Mouse (Mus musculus) kidney, embryonic 14.5 days (tissue): ENCODE results near the gene Nhlh1. TPM values are rescaled to one million over a fixed set of nuclear protein-coding genes. Genes with fewer than 3 reads are reported as not detected.

Experiments
- ATAC-seq: fragments of 200-750 bp; cut with Nextera tagmentation; 2 replicates; pipeline ENCODE4 v1.8.0; 2017; ENCODE audit warnings: moderate number of reproducible peaks, mild to moderate bottlenecking, moderate TSS enrichment, moderate library complexity; ENCODE audit not compliant: low FRiP score, low TSS enrichment
- H3K27ac ChIP-seq: fragments of 300-500 bp; sonication (generic); 2 replicates; pipeline ENCODE4 v1.5.1; 2014; ENCODE audit warnings: low read depth, mild to moderate bottlenecking, low read length, moderate library complexity, mixed read lengths
- H3K27me3 ChIP-seq: fragments of 300-500 bp; sonication (generic); 2 replicates; pipeline ENCODE4 v1.6.1; 2014; ENCODE audit warnings: mild to moderate bottlenecking, low read length; ENCODE audit not compliant: control insufficient read depth, insufficient read depth
- H3K36me3 ChIP-seq: fragments of 300-500 bp; sonication (generic); 2 replicates; pipeline ENCODE4 v1.6.1; 2014; ENCODE audit warnings: low read length, mixed read lengths; ENCODE audit not compliant: control insufficient read depth, insufficient read depth
- H3K4me1 ChIP-seq: fragments of 300-500 bp; sonication (generic); 2 replicates; pipeline ENCODE4 v1.6.1; 2014; ENCODE audit warnings: low read length, mixed read lengths; ENCODE audit not compliant: control insufficient read depth, insufficient read depth
- H3K4me2 ChIP-seq: fragments of 300-500 bp; sonication (generic); replicated peaks from 2 replicates; pipeline ENCODE4 v1.6.1; 2014; ENCODE audit warnings: low read depth, mild to moderate bottlenecking, low read length
- H3K4me3 ChIP-seq: fragments of 300-500 bp; sonication (generic); 2 replicates; pipeline ENCODE4 v1.5.1; 2014; ENCODE audit warnings: mild to moderate bottlenecking, low read length
- H3K9ac ChIP-seq: fragments of 300-500 bp; sonication (generic); 2 replicates; pipeline ENCODE4 v1.6.1; 2014; ENCODE audit warnings: low read depth, mild to moderate bottlenecking, low read length, moderate library complexity
- H3K9me3 ChIP-seq: fragments of 300-500 bp; sonication (generic); 2 replicates; pipeline ENCODE4 v1.6.1; 2016; ENCODE audit warnings: low read length; ENCODE audit not compliant: control insufficient read depth
- WGBS: fragments of 180-500 bp; shearing (Covaris S2); extraction: QIAGEN DNeasy Blood & Tissue Kit; methylation state at CpG from one replicate; pipeline ENCODE4 v1.1.7; 2014; 5-methylcytosine and 5-hydroxymethylcytosine counted together
- polyA plus RNA-seq: library from polyadenylated mRNA; unstranded; fragments of >200 nt; fragmentation: Nextera tagmentation; extraction: Ambion mirVana; gene quantifications from 2 replicates; pipeline ENCODE4 v1.2.1, GENCODE M21; 2014

The Nhlh1 gene
- polyA plus RNA-seq, 1 experiment from 2014 or later = not detected

DNA sequence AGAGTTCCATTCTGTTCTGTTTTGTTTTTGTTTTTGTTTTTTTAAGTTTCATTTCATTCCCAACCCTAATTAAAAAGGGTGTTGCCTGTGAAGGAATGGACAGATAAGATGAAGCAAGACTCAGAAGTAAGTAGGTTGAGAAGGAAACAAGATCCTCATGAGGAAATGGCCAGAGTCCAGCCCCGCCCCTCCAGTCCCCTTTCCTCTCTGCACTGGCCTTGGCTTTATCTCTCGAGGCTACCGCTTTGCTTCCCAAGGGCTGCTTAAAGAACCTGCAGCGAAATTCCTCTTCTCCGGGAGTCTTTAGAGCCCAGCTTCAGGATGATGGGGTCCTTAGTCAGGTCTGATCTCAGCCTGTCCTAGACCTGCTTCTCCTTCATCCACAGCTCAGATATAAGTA, 20.6 kb upstream of the Nhlh1 start:
- H3K36me3 ChIP-seq = peaks cover 66% of the 10 kb centered on the region
- no peaks in the 10 kb centered on the region for H3K9me3 ChIP-seq
- no peaks in the 10 kb centered on the region for H3K4me1 ChIP-seq
- ATAC-seq = no peak
- H3K27me3 ChIP-seq = no peaks in the 10 kb centered on the region
- no peak overlapping the region for H3K4me2 ChIP-seq
- 74% methylated on average over 5 of the region's 5 CpGs for WGBS
- H3K9ac ChIP-seq = no peak overlapping the region
- H3K27ac ChIP-seq = no peak overlapping the region
- H3K4me3 ChIP-seq = no peak overlapping the region

- ATAC-seq = no peak
- Histone ChIP-seq H3K9ac (no peak overlapping the region), H3K9me3 (no peaks in the 10 kb centered on the region), H3K27me3 (no peaks in the 10 kb centered on the region), H3K4me1 (no peaks in the 10 kb centered on the region), H3K4me3 (no peak overlapping the region), H3K4me2 (no peak overlapping the region), H3K36me3 (peaks cover 92% of the 10 kb centered on the region), H3K27ac (no peak overlapping the region)
- WGBS = 96% methylated on average over 7 of the region's 7 CpGs
Observed at GRCm38 (mm10) chr1:172072604-172073003, 15.2 kb upstream of the Nhlh1 start.

GRCm38 (mm10) chr1:172071556-172071955, 14.2 kb upstream of the Nhlh1 start:
- no peaks in the 10 kb centered on the region for H3K9me3 ChIP-seq
- H3K4me2 ChIP-seq = no peak overlapping the region
- H3K27ac ChIP-seq = no peak overlapping the region
- H3K4me1 ChIP-seq = no peaks in the 10 kb centered on the region
- ATAC-seq = no peak
- 52% methylated on average over 4 of the region's 4 CpGs for WGBS
- H3K9ac ChIP-seq = no peak overlapping the region
- H3K27me3 ChIP-seq = no peaks in the 10 kb centered on the region
- H3K4me3 ChIP-seq = no peak overlapping the region
- H3K36me3 ChIP-seq = peaks cover 94% of the 10 kb centered on the region

GRCm38 (mm10) chr1:172070227-172070626, 12.9 kb upstream of the Nhlh1 start:
- H3K4me1 ChIP-seq = no peaks in the 10 kb centered on the region
- 83% methylated on average over 6 of the region's 6 CpGs for WGBS
- no peaks in the 10 kb centered on the region for H3K9me3 ChIP-seq
- peaks cover 100% of the 10 kb centered on the region for H3K36me3 ChIP-seq
- no peak overlapping the region for H3K4me3 ChIP-seq
- no peak overlapping the region for H3K27ac ChIP-seq
- H3K27me3 ChIP-seq = no peaks in the 10 kb centered on the region
- no peak overlapping the region for H3K9ac ChIP-seq
- no peak overlapping the region for H3K4me2 ChIP-seq
- ATAC-seq = no peak

GRCm38 (mm10) chr1:172064613-172065141, 7.3 kb upstream of the Nhlh1 start:
- peaks cover 53% of the 10 kb centered on the region for H3K36me3 ChIP-seq
- WGBS = 75% methylated on average over 13 of the region's 13 CpGs
- peaks cover 7% of the 10 kb centered on the region; the same call in 1 of the 2 replicates for H3K4me1 ChIP-seq
- H3K4me3 ChIP-seq = no peak overlapping the region
- H3K27ac ChIP-seq = no peak overlapping the region
- ATAC-seq = no peak
- H3K4me2 ChIP-seq = no peak overlapping the region
- H3K27me3 ChIP-seq = no peaks in the 10 kb centered on the region
- no peaks in the 10 kb centered on the region for H3K9me3 ChIP-seq
- H3K9ac ChIP-seq = no peak overlapping the region

DNA sequence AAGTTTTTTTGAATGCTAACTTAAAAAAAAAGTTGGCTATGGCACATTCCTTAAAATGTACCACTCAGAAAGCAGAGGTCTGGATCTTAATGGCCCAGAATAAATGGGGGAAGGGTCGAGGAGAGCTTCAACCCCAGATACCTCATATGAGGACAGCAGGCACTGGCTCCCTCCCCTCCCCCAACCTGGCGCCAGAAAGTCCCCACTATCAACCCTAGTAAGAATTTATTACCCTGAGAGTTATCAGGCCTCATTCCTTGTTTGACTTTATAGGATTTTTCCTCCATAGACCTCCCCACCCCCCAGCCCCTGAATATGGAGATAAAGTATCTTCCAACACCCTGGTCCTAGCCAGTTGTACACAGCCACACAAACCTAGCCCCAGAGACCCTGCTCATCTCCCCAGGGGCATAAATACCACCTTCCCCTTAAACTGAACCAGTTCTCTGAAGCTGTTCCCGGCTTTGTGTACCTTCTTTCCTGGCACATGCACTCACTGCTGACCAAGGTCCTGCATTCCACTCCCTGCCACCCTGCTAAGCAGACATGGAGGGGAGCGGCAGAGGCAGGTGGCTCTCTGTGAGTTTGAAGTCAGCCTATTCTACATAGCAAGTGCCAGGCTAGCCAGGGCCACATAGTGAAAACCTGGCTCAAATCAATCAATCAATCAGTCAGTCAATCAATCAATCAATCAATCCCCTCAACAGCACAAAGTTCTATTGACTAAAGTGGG, 6.1 kb upstream of the Nhlh1 start:
- Histone ChIP-seq H3K36me3 (peaks cover 40% of the 10 kb centered on the region), H3K27me3 (no peaks in the 10 kb centered on the region), H3K4me2 (no peak overlapping the region), H3K4me3 (no peak overlapping the region), H3K9me3 (no peaks in the 10 kb centered on the region), H3K4me1 (peaks cover 7% of the 10 kb centered on the region; the same call in 1 of the 2 replicates), H3K9ac (no peak overlapping the region), H3K27ac (no peak overlapping the region)
- WGBS = 33% methylated on average over 4 of the region's 4 CpGs
- peak; percentile 47; the same call in 1 of the 2 replicates for ATAC-seq

GRCm38 (mm10) chr1:172062101-172062500, 4.7 kb upstream of the Nhlh1 start:
- H3K27ac ChIP-seq = no peak overlapping the region
- H3K4me1 ChIP-seq = peaks cover 7% of the 10 kb centered on the region; the same call in 1 of the 2 replicates
- H3K4me3 ChIP-seq = no peak overlapping the region
- no peak overlapping the region for H3K4me2 ChIP-seq
- ATAC-seq = no peak
- H3K27me3 ChIP-seq = no peaks in the 10 kb centered on the region
- H3K9me3 ChIP-seq = no peaks in the 10 kb centered on the region
- H3K36me3 ChIP-seq = peaks cover 27% of the 10 kb centered on the region
- WGBS = 90% methylated on average over 2 of the region's 2 CpGs
- no peak overlapping the region for H3K9ac ChIP-seq

DNA sequence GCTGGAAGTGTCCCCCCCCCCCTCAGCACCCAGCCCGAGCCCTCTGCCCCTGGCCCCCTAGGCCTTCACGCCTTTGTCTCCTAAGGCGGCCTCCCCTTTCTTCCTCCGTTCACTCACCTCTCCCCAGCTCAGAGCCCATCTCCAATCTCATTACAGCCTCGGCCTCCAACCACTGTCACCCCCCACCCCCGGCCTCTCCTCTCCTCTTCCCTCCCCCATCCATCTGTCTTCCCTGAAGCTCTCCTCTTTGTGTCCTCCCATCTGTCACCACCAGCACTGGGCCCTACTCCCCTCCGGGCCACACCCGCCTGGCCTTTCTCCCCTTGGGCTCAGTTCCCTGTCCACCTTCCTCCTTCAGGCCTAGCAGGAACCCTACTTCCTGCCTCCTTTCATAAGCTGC, 3.8 kb upstream of the Nhlh1 start:
- Histone ChIP-seq H3K36me3 (peaks cover 18% of the 10 kb centered on the region), H3K27ac (no peak overlapping the region), H3K4me3 (no peak overlapping the region), H3K27me3 (no peaks in the 10 kb centered on the region), H3K4me1 (peaks cover 7% of the 10 kb centered on the region; the same call in 1 of the 2 replicates), H3K9me3 (no peaks in the 10 kb centered on the region), H3K4me2 (no peak overlapping the region), H3K9ac (no peak overlapping the region)
- peak; percentile 43; the same call in 1 of the 2 replicates for ATAC-seq
- WGBS = 23% methylated on average over 8 of the region's 8 CpGs

DNA sequence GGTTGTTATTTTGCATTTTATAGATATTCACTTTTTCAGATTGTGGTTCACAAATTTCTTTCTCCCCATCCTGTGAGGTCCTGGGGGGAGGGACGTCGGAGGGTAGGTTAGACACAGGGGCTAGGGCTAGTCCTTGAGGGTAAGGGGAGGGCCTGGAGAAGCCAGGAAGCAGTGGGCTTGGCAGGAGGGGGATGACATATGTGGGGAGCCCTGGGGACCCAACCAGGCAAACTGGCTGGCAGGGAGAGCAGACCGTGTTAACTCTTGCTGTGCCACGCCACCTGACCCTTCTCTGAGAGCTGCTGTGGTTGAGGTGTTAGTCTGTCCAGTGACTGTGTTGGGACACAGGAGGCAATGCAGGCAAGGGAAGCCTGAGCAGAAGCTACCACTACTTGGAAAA, 3.3 kb upstream of the Nhlh1 start:
- H3K27ac ChIP-seq = no peak overlapping the region
- WGBS = 54% methylated on average over 4 of the region's 4 CpGs
- no peak for ATAC-seq

More for the DNA sequence above, 3.3 kb upstream of the Nhlh1 start:
- Histone ChIP-seq H3K4me2 (no peak overlapping the region), H3K27me3 (no peaks in the 10 kb centered on the region), H3K9me3 (no peaks in the 10 kb centered on the region), H3K36me3 (peaks cover 13% of the 10 kb centered on the region), H3K9ac (no peak overlapping the region), H3K4me1 (peaks cover 7% of the 10 kb centered on the region; the same call in 1 of the 2 replicates), H3K4me3 (no peak overlapping the region)
